Mouse (Mus musculus) forebrain, embryonic 15.5 days (tissue): Measurements from ENCODE around the gene Tln2. TPM values are rescaled to one million over a fixed set of nuclear protein-coding genes. Genes with fewer than 3 reads are reported as not detected.

Experiments used
- ATAC-seq: fragments of 200-750 bp; cut with Nextera tagmentation; replicated peaks from 2 replicates; pipeline ENCODE4 v1.8.0; 2017; ENCODE audit warnings: mild to moderate bottlenecking, moderate TSS enrichment, moderate library complexity
- H3K27ac ChIP-seq: fragments of 300-500 bp; sonication (generic); replicated peaks from 2 replicates; pipeline ENCODE4 v1.5.1; 2015; ENCODE audit warnings: mild to moderate bottlenecking, inconsistent platforms
- H3K27me3 ChIP-seq: fragments of 300-500 bp; sonication (generic); 2 replicates; pipeline ENCODE4 v1.6.1; 2015; ENCODE audit warnings: inconsistent platforms
- H3K36me3 ChIP-seq: fragments of 300-500 bp; sonication (generic); 2 replicates; pipeline ENCODE4 v1.6.1; 2015; ENCODE audit warnings: mild to moderate bottlenecking, inconsistent platforms
- H3K4me1 ChIP-seq: fragments of 300-500 bp; sonication (generic); 2 replicates; pipeline ENCODE4 v1.6.1; 2015; ENCODE audit warnings: inconsistent platforms
- H3K4me2 ChIP-seq: fragments of 300-500 bp; sonication (generic); replicated peaks from 2 replicates; pipeline ENCODE4 v1.6.1; 2015; ENCODE audit warnings: mild to moderate bottlenecking, inconsistent platforms
- H3K4me3 ChIP-seq: fragments of 300-500 bp; sonication (generic); 2 replicates; pipeline ENCODE4 v1.5.1; 2015; ENCODE audit warnings: mild to moderate bottlenecking, inconsistent platforms
- H3K9ac ChIP-seq: fragments of 300-500 bp; sonication (generic); replicated peaks from 2 replicates; pipeline ENCODE4 v1.6.1; 2015; ENCODE audit warnings: mild to moderate bottlenecking, inconsistent platforms
- H3K9me3 ChIP-seq: fragments of 300-500 bp; sonication (generic); 2 replicates; pipeline ENCODE4 v1.6.1; 2016; ENCODE audit warnings: inconsistent platforms
- WGBS: fragments of 180-500 bp; shearing (Covaris S2); methylation state at CpG from one replicate; pipeline ENCODE4 v1.1.7; 2015; ENCODE audit warnings: mixed read lengths; 5-methylcytosine and 5-hydroxymethylcytosine counted together
- polyA plus RNA-seq: library from polyadenylated mRNA; unstranded; fragments of >200 nt; fragmentation: Nextera tagmentation; extraction: Ambion mirVana; gene quantifications from 2 replicates; pipeline ENCODE4 v1.2.1, GENCODE M21; 2015

Tln2 gene
- polyA plus RNA-seq, 1 experiment from 2014 or later = 17.5 TPM

GRCm38 (mm10) chr9:67581581-67582280 is 22.2 kb upstream of the Tln2 start:
- no peak for ATAC-seq
- no peak overlapping the region for H3K9ac ChIP-seq

DNA sequence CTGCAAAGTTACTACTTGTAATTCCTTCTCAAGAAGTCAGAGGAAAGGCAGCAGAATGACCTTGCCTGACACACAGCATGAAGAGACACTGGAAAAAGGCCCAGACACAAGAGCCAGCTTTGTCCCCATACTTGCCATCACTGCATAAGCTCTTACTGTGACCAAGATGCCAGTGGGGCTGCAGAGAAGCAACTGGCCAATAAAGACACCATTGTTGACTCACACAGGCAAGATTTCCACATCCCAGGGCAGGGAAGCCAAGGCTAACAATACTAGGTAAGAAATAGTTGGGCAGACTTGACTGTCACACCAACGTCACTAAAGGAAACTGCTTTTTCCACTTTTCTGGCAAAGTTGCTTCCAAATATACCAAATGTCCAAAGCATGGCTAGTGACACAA is 20.0 kb upstream of the Tln2 start:
- Histone ChIP-seq H3K4me2 (no peak overlapping the region), H3K27ac (no peak overlapping the region), H3K27me3 (no peaks in the 10 kb centered on the region), H3K9ac (no peak overlapping the region), H3K9me3 (no peaks in the 10 kb centered on the region), H3K36me3 (no peaks in the 10 kb centered on the region), H3K4me3 (no peak overlapping the region), H3K4me1 (no peaks in the 10 kb centered on the region)
- WGBS = 72% methylated on average over 1 of the region's 1 CpGs
- no peak for ATAC-seq

More at GRCm38 (mm10) chr9:67581581-67582280, 22.2 kb upstream of the Tln2 start:
- WGBS = 84% methylated on average over 10 of the region's 10 CpGs
- H3K27me3 ChIP-seq = no peaks in the 10 kb centered on the region
- no peak overlapping the region for H3K27ac ChIP-seq
- H3K4me2 ChIP-seq = no peak overlapping the region
- H3K4me3 ChIP-seq = no peak overlapping the region
- no peaks in the 10 kb centered on the region for H3K36me3 ChIP-seq
- no peaks in the 10 kb centered on the region for H3K4me1 ChIP-seq
- H3K9me3 ChIP-seq = no peaks in the 10 kb centered on the region

- Histone ChIP-seq H3K27me3 (no peaks in the 10 kb centered on the region), H3K9me3 (no peaks in the 10 kb centered on the region), H3K9ac (no peak overlapping the region), H3K27ac (no peak overlapping the region), H3K4me2 (no peak overlapping the region), H3K4me1 (peaks cover 18% of the 10 kb centered on the region), H3K36me3 (no peaks in the 10 kb centered on the region), H3K4me3 (no peak overlapping the region)
- no peak for ATAC-seq
- WGBS = 81% methylated on average over 7 of the region's 7 CpGs
These were observed 15.3 kb upstream of the Tln2 start for GRCm38 (mm10) chr9:67574721-67575248.

- H3K27ac ChIP-seq = peak overlapping the region; percentile 28; the same call in 1 of the 2 replicates
- H3K9me3 ChIP-seq = no peaks in the 10 kb centered on the region
- 32% methylated on average over 3 of the region's 3 CpGs for WGBS
- no peak overlapping the region for H3K9ac ChIP-seq
- H3K4me2 ChIP-seq = 0 out of 2 replicates have a peak overlapping the region, but pooled peaks have one; percentile 11
- 0 out of 2 replicates have a peak, but pooled peaks have one; percentile 57 for ATAC-seq
- no peaks in the 10 kb centered on the region for H3K27me3 ChIP-seq
- H3K4me1 ChIP-seq = peaks cover 18% of the 10 kb centered on the region
- H3K4me3 ChIP-seq = no peak overlapping the region
- H3K36me3 ChIP-seq = no peaks in the 10 kb centered on the region
These were observed 14.1 kb upstream of the Tln2 start for GRCm38 (mm10) chr9:67573683-67573979.

DNA sequence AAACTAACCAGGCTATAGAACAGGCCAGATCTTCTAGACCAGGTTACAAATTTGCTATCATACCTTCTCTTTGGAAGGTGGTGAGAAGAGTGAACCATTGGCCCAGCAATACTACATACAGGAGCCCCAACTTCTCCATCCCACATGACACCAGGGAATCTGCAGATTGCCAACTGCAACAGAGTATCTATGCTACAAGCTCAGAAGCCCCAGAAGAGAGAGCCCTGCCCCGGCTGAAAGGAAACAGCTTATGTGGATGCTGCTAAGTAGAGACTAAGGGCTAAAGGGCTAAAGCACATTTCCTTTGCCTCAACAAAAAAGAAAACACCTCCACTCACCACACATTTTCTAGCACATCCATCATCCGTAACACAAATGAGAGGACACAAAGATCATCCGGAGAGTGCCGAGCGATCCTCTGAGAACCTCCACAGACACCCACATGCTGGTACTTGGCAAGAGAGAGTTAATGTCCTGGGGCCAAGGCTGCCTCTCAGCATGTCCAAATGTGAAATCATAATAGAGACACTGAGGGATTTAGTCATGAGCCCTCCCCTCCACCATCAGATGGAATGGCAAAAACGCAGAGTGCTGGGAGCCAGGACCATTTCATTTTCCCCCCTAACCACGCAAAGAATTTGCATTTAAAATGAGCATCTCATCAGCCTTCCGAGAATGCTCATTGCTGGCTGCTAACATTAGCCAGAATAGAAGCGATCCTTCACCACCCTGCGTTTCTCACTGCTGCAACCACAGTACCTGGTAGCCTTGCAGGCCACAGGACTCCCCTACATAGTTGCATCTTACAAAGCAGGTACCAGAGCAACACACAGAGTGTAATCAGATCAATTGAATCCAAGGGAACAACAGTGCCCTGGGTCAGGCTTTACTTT is 13.5 kb upstream of the Tln2 start:
- Histone ChIP-seq H3K4me1 (peaks cover 18% of the 10 kb centered on the region), H3K9me3 (no peaks in the 10 kb centered on the region), H3K27ac (peak overlapping the region; percentile 28), H3K9ac (no peak overlapping the region; the same call in 1 of the 2 replicates), H3K4me2 (0 out of 2 replicates have a peak overlapping the region, but pooled peaks have one; percentile 11), H3K4me3 (no peak overlapping the region), H3K27me3 (no peaks in the 10 kb centered on the region), H3K36me3 (no peaks in the 10 kb centered on the region)
- 17% methylated on average over 10 of the region's 10 CpGs for WGBS
- 0 out of 2 replicates have a peak, but pooled peaks have one; percentile 32 for ATAC-seq

DNA sequence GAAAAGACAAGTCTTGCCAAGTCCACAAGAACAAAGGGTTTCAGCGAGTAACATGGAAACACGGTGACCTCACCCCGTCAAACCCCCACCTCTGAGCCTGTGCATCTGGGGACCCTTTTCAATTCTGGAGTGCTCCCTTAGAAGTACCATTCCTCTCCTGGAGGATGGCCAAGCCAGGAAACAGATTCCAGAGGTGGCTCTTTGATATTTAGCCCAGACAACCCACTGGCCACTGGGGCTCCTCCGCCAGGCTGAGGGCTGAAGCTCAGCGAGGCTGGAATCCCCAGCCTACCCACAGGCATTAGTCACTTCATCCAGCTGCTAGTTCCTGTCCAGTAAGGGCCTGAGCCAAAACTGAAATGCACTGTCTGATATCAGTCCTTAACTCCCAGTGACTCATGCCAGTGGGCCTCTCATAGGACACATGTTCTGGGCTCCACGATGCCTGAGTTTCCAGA is 6.3 kb upstream of the Tln2 start:
- Histone ChIP-seq H3K4me3 (no peak overlapping the region), H3K36me3 (no peaks in the 10 kb centered on the region), H3K4me2 (no peak overlapping the region), H3K27ac (no peak overlapping the region), H3K4me1 (no peaks in the 10 kb centered on the region), H3K9ac (no peak overlapping the region), H3K27me3 (no peaks in the 10 kb centered on the region), H3K9me3 (no peaks in the 10 kb centered on the region)
- 65% methylated on average over 6 of the region's 6 CpGs for WGBS
- ATAC-seq = no peak

DNA sequence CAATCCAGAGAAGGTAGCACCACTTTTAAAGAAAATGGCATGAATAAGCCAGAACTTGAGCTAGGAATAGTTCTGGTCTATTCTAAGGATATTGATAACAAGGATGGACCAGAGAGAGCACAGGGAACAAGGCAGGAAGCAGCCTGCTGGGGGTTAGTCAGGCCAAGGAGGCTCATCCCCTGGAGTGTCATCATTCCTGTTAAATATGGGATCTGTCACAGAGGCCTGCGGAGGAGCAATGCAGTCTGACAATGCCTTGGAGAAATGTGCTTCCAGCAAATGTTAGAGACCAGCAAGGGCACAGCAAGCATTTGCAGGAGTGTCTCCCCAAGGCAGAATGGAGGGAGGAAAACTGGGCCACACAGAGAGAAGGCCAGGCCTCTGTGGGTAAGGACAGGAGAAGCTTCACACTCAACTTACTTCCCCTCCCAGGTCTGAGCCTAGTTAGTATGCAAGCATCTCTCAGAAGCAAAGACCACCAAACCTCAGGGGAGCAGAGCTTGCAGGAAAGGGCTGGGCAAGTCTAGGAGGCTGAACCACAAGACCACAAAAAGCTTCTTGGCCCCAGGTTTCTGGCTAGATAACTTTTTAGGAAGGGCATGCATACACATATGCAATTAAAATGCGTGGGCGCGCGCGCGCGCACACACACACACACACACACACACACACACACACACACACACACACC is 9.5 kb downstream of the Tln2 start:
- H3K4me2 ChIP-seq = no peak overlapping the region
- no peaks in the 10 kb centered on the region for H3K36me3 ChIP-seq
- no peak for ATAC-seq
- H3K9ac ChIP-seq = no peak overlapping the region
- H3K4me1 ChIP-seq = no peaks in the 10 kb centered on the region; the same call in 1 of the 2 replicates
- WGBS = 91% methylated on average over 8 of the region's 8 CpGs
- H3K9me3 ChIP-seq = no peaks in the 10 kb centered on the region
- no peak overlapping the region for H3K4me3 ChIP-seq
- no peaks in the 10 kb centered on the region for H3K27me3 ChIP-seq
- no peak overlapping the region for H3K27ac ChIP-seq

DNA sequence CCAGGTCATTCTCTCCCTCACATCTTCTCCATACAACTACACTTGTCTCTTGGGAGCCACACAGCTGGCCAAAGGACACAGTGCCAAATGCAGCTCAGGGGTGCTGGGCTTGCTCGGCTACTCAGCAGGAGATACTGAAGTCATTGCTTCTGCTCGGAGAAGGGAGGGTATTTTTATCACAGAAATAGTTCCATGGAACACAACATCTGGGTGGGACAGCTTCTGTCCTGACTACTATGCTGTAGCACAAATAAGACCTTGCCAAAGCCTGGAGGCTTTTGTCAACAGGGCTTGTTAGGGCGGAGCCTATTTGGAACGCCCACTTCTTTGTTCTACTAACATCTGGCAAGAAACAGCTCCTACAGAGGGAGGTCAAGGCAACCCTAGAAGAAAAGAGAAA is 10.2 kb downstream of the Tln2 start:
- H3K9ac ChIP-seq = no peak overlapping the region
- no peaks in the 10 kb centered on the region for H3K36me3 ChIP-seq
- ATAC-seq = no peak
- no peaks in the 10 kb centered on the region; the same call in 1 of the 2 replicates for H3K4me1 ChIP-seq
- H3K27ac ChIP-seq = no peak overlapping the region
- H3K9me3 ChIP-seq = no peaks in the 10 kb centered on the region
- H3K4me3 ChIP-seq = no peak overlapping the region
- H3K4me2 ChIP-seq = no peak overlapping the region
- H3K27me3 ChIP-seq = no peaks in the 10 kb centered on the region
- 30% methylated on average over 4 of the region's 4 CpGs for WGBS

- H3K27me3 ChIP-seq = no peaks in the 10 kb centered on the region
- ATAC-seq = 0 out of 2 replicates have a peak, but pooled peaks have one; percentile 26
- WGBS = 48% methylated on average over 5 of the region's 5 CpGs
- no peak overlapping the region for H3K9ac ChIP-seq
- H3K4me1 ChIP-seq = no peaks in the 10 kb centered on the region; the same call in 1 of the 2 replicates
- no peak overlapping the region for H3K4me3 ChIP-seq
- H3K4me2 ChIP-seq = no peak overlapping the region
- H3K36me3 ChIP-seq = no peaks in the 10 kb centered on the region
- no peak overlapping the region for H3K27ac ChIP-seq
- H3K9me3 ChIP-seq = no peaks in the 10 kb centered on the region
These were observed 12.9 kb downstream of the Tln2 start for GRCm38 (mm10) chr9:67546650-67547049.

DNA sequence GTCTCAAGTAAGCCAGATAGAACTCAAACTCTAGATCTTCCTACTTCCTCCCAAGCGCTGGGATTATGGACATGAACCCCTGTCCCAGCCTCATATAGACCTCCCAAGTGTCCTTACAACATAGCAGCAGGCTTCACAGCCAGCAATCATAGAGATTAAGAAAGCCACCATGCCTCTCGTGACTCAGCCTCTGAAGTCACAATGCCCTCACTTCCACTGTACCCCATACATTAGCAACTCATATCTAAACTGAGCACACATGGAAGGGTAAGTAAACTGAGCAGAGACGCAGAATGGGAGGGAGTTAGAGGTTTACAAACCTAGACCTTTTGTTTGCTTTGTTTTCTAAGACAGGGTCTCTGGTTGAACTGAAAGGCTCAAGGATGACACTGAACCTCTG is 13.7 kb downstream of the Tln2 start:
- no peak overlapping the region for H3K9ac ChIP-seq
- no peak overlapping the region for H3K4me3 ChIP-seq
- H3K4me2 ChIP-seq = no peak overlapping the region
- WGBS = 83% methylated on average over 3 of the region's 3 CpGs
- no peaks in the 10 kb centered on the region for H3K27me3 ChIP-seq
- no peak overlapping the region for H3K27ac ChIP-seq
- no peaks in the 10 kb centered on the region; the same call in 1 of the 2 replicates for H3K4me1 ChIP-seq
- H3K9me3 ChIP-seq = no peaks in the 10 kb centered on the region
- ATAC-seq = no peak
- no peaks in the 10 kb centered on the region for H3K36me3 ChIP-seq

DNA sequence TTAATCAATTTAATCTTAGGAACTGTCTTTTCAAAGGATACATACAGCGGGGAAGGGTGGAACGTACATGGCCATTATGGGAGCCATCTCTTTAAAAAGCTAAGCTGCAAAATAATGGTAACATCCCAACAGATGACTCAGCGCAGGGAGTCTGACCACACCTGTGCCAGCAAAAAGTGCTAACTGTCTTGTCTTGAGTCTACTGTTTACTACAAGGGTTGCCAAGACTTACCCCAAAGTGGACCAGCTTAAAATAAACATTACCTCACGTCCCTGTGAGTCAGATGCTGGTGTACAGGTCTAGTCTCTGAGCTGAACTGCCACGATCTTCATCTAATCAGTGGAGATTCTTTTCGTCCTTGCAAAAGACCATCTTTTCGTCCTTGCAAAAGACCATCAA is 14.7 kb downstream of the Tln2 start:
- no peak overlapping the region for H3K27ac ChIP-seq
- no peak for ATAC-seq
- H3K27me3 ChIP-seq = no peaks in the 10 kb centered on the region
- no peak overlapping the region for H3K4me3 ChIP-seq
- H3K36me3 ChIP-seq = no peaks in the 10 kb centered on the region
- H3K9me3 ChIP-seq = no peaks in the 10 kb centered on the region
- no peak overlapping the region for H3K4me2 ChIP-seq
- H3K4me1 ChIP-seq = peaks cover 3% of the 10 kb centered on the region; the same call in 1 of the 2 replicates
- WGBS = 89% methylated on average over 7 of the region's 7 CpGs
- no peak overlapping the region for H3K9ac ChIP-seq
